Comparison of ENCODE assay signal across 20 mouse cellular contexts in genomic region chr15:25913659-25914058, GRCm38 (mm10).
DNase-seq lines count a peak whose midpoint lies in the region; ATAC-seq and TF ChIP-seq lines count a peak whose summit lies in the region.
"Had no signal": no experiment of that assay in that cellular context is flagged by ENCODE, and none has a peak within 500 bp of the region (broad histone marks: within the 10 kb centered on the region; RNA-seq: fewer than 3 reads in every experiment).

No protein-coding gene starts in this region.

- TF ChIP-seq POLR2A in heart, adult 2 months (IDR thresholded peaks at IDR 0.05; ENCODE audit: insufficient read depth, low read depth, low read length), result no peak
- no peak for TF ChIP-seq POLR2A in liver, adult 2 months (IDR thresholded peaks at IDR 0.05; ENCODE audit: extremely low read depth, insufficient read depth, low read length)

- peak overlapping the region; percentile 23 for H3K27ac ChIP-seq in heart, adult 2 months
- H3K27ac ChIP-seq in liver, adult 2 months (replicated peaks; ENCODE audit: insufficient read depth, low read depth, low read length), result peak overlapping the region; percentile 81
- H3K27ac ChIP-seq in neural tube, embryonic 15.5 days (replicated peaks), result no peak overlapping the region
- H3K27ac ChIP-seq: forebrain, embryonic 12.5 days; hindbrain, embryonic 10.5 days had no signal

- H3K9ac ChIP-seq in heart, adult 2 months (ENCODE audit: low read depth, low read length), result no peak overlapping the region
- peak overlapping the region; percentile 67 for H3K9ac ChIP-seq in liver, adult 2 months (ENCODE audit: low read depth, low read length)
- no peak overlapping the region for H3K9ac ChIP-seq in neural tube, embryonic 15.5 days (replicated peaks)
- H3K9ac ChIP-seq: forebrain, embryonic 12.5 days; lung, embryonic 14.5 days had no signal

- no peak overlapping the region for H3K4me2 ChIP-seq in neural tube, embryonic 15.5 days
- H3K4me2 ChIP-seq: forebrain, embryonic 12.5 days; lung, embryonic 14.5 days; midbrain, embryonic 11.5 days had no signal

- no peaks in the 10 kb centered on the region for H3K9me3 ChIP-seq in neural tube, embryonic 15.5 days (replicated peaks)
- H3K9me3 ChIP-seq: forebrain, embryonic 12.5 days; hindbrain, embryonic 10.5 days had no signal

- no peaks in the 10 kb centered on the region for H3K27me3 ChIP-seq in heart, adult 2 months (ENCODE audit: control insufficient read depth, insufficient read depth, low read length)
- H3K27me3 ChIP-seq in liver, adult 2 months (ENCODE audit: control insufficient read depth, insufficient read depth, low read length), result no peaks in the 10 kb centered on the region
- no peaks in the 10 kb centered on the region for H3K27me3 ChIP-seq in neural tube, embryonic 15.5 days (replicated peaks)
- H3K27me3 ChIP-seq: CH12.LX; forebrain, embryonic 12.5 days had no signal

- no peak overlapping the region for H3K4me3 ChIP-seq in heart, adult 2 months
- no peak overlapping the region for H3K4me3 ChIP-seq in liver, adult 2 months (ENCODE audit: insufficient read depth, low read depth, low read length)
- no peak overlapping the region for H3K4me3 ChIP-seq in neural tube, embryonic 15.5 days (replicated peaks)
- H3K4me3 ChIP-seq: forebrain, embryonic 12.5 days; hindbrain, embryonic 10.5 days had no signal

- 75% methylated on average over 9 of the region's 9 CpGs for WGBS in heart, adult 2 months
- 30% methylated on average over 9 of the region's 9 CpGs for WGBS in liver, adult 2 months
- 57% methylated on average over 9 of the region's 9 CpGs for WGBS in neural tube, embryonic 15.5 days

- no peaks in the 10 kb centered on the region for H3K79me2 ChIP-seq in heart, adult 2 months (replicated peaks; ENCODE audit: control insufficient read depth, insufficient read depth, low read length)
- H3K79me2 ChIP-seq in liver, adult 2 months (ENCODE audit: control insufficient read depth, insufficient read depth, low read length), result no peaks in the 10 kb centered on the region

- ATAC-seq in neural tube, embryonic 15.5 days (ENCODE audit: low FRiP score), result no peak

- DNase-seq in heart, adult 2 months, result no peak
- DNase-seq in heart, postnatal 25 days (ENCODE audit: low spot score), result no peak
- peak; percentile 94 for DNase-seq in liver, adult 2 months (ENCODE audit: extremely low read depth, low read depth, low spot score)
- DNase-seq in liver, result no peak
- DNase-seq in kidney, postnatal 25 days, result peak; percentile 37 to 59
- peak; percentile 40 for DNase-seq in yolk sac, embryonic 10.5 days (ENCODE audit: low spot score)
- DNase-seq in lung, adult 18-20 months, result no peak
- DNase-seq: cerebellum, adult 11 months; cerebellum, postnatal 14 days; gastrocnemius, postnatal 36 days; left cerebral cortex, postnatal 4 days; lung, embryonic 14.5 days; lung, postnatal 4 days; retina, postnatal 1 day; right cerebral cortex, postnatal 4 days had no signal

- intact Hi-C loops in heart, adult 2 months (cut with DNase I), result no loop called here
- intact Hi-C loops in heart, postnatal 25 days (cut with DNase I), result no loop called here

- TF ChIP-seq EP300 in heart, adult 2 months (IDR thresholded peaks at IDR 0.05; ENCODE audit: insufficient read depth, low read depth, low read length), result no peak

- no peak for TF ChIP-seq CTCF in heart, adult 2 months (IDR thresholded peaks at IDR 0.05)
- no peak for TF ChIP-seq CTCF in liver, adult 2 months (IDR thresholded peaks at IDR 0.05; ENCODE audit: low read depth, low read length)

- peaks cover 2% of the 10 kb centered on the region for H3K36me3 ChIP-seq in heart, adult 2 months (ENCODE audit: control insufficient read depth, insufficient read depth, low read length)
- no peaks in the 10 kb centered on the region for H3K36me3 ChIP-seq in liver, adult 2 months (ENCODE audit: control insufficient read depth, insufficient read depth, low read length)
- H3K36me3 ChIP-seq in neural tube, embryonic 15.5 days, result no peaks in the 10 kb centered on the region
- H3K36me3 ChIP-seq: forebrain, embryonic 12.5 days; hindbrain, embryonic 10.5 days had no signal

- peaks cover 20% of the 10 kb centered on the region for H3K4me1 ChIP-seq in heart, adult 2 months (ENCODE audit: control insufficient read depth, insufficient read depth, low read length)
- peaks cover 11% of the 10 kb centered on the region for H3K4me1 ChIP-seq in liver, adult 2 months (ENCODE audit: control insufficient read depth, insufficient read depth, low read length)
- H3K4me1 ChIP-seq in neural tube, embryonic 15.5 days, result peaks cover 5% of the 10 kb centered on the region

Comparison
In these comparisons a context has a peak if more than half of its experiments do, and no peak if none do; other contexts are left out.
1. DNase-seq: peak in liver, adult 2 months (single experiment), kidney, postnatal 25 days (2 of 2) and yolk sac, embryonic 10.5 days (single experiment); none in heart, adult 2 months (0 of 2), heart, postnatal 25 days (single experiment), liver (single experiment) and lung, adult 18-20 months (0 of 2).